Mouse (Mus musculus) kidney, adult 2 months (tissue): ENCODE results near the gene Drd3.

Source experiments
- CTCF ChIP-seq: fragments of 200-500 bp; conservative IDR thresholded peaks from 2 replicates; pipeline ENCODE4 v1.5.1; 2011; ENCODE audit warnings: low read depth, mild to moderate bottlenecking, control low read depth, low read length, moderate library complexity, mixed read lengths; ENCODE audit not compliant: insufficient read depth, insufficient read length
- POLR2A ChIP-seq: fragments of 200-500 bp; IDR thresholded peaks from one replicate; pipeline ENCODE4 v1.6.1; 2011; ENCODE audit warnings: low read depth, low read length, control low read depth

- TF ChIP-seq CTCF (no peak), POLR2A (no peak)
Measured at GRCm38 (mm10) chr16:43737933-43738332, 15.9 kb upstream of the Drd3 start.
